Mouse (Mus musculus): ENCODE data around the gene Pigr.

- TF ChIP-seq POLR2A (IDR thresholded peaks at IDR 0.05; ENCODE audit: insufficient read length, low read depth) (no peak), USF1 (IDR thresholded peaks at IDR 0.05; ENCODE audit: low read depth) (no peak), MYOG (IDR thresholded peaks at IDR 0.05; ENCODE audit: control insufficient read depth in 1 of 3, insufficient read depth in 1 of 3, insufficient read length in 2 of 3, low read depth in 2 of 3) (no peak), TCF12 (IDR thresholded peaks at IDR 0.05; ENCODE audit: insufficient read depth, poor library complexity, severe bottlenecking) (no peak), MYOD1 (IDR thresholded peaks at IDR 0.05; ENCODE audit: control insufficient read depth in 1 of 3, insufficient read length in 2 of 3, low read depth in 2 of 3) (no peak), MAX (IDR thresholded peaks at IDR 0.05; ENCODE audit: low read depth) (no peak), TCF3 (IDR thresholded peaks at IDR 0.05; ENCODE audit: insufficient read length, low read depth) (no peak), E2F4 (IDR thresholded peaks at IDR 0.05; ENCODE audit: insufficient read depth) (no peak), POLR2AphosphoS2 (IDR thresholded peaks at IDR 0.05; ENCODE audit: insufficient read length, low read depth) (no peak), CEBPB (IDR thresholded peaks at IDR 0.05; ENCODE audit: insufficient read depth, poor library complexity, severe bottlenecking) (no peak)
Observed at GRCm38 (mm10) chr1:130887354-130887753, 60.9 kb downstream of the Pigr start, which contains the start of gene Il24.

Data from myocyte (in vitro differentiated cells).